Mouse (Mus musculus) heart, postnatal 0 days (tissue): ENCODE results near the gene Misp. TPM values are rescaled to one million over a fixed set of nuclear protein-coding genes. Genes with fewer than 3 reads are reported as not detected.

ENCODE experiments used
- ATAC-seq: fragments of 200-750 bp; cut with Nextera tagmentation; 2 replicates; pipeline ENCODE4 v1.8.0; 2017; ENCODE audit warnings: low read depth, moderate number of reproducible peaks, moderate library complexity; ENCODE audit not compliant: insufficient read depth
- DNase-seq: peaks from one replicate; pipeline ENCODE4 v3.0.0-alpha.2; 2016; ENCODE audit warnings: low spot score
- H3K27ac ChIP-seq: fragments of 300-500 bp; sonication (generic); 2 replicates; pipeline ENCODE4 v1.5.1; 2014; ENCODE audit warnings: low read depth, mild to moderate bottlenecking
- H3K27me3 ChIP-seq: fragments of 300-500 bp; sonication (generic); 2 replicates; pipeline ENCODE4 v1.6.1; 2014; ENCODE audit warnings: low read length, mixed read lengths; ENCODE audit not compliant: control insufficient read depth, insufficient read depth
- H3K36me3 ChIP-seq: fragments of 300-500 bp; sonication (generic); replicated peaks from 2 replicates; pipeline ENCODE4 v1.6.1; 2014; ENCODE audit warnings: low read length, mixed read lengths; ENCODE audit not compliant: control insufficient read depth, insufficient read depth
- H3K4me1 ChIP-seq: fragments of 300-500 bp; sonication (generic); 2 replicates; pipeline ENCODE4 v1.6.1; 2014; ENCODE audit warnings: antibody characterized with exemption; ENCODE audit not compliant: control insufficient read depth, insufficient read depth
- H3K4me2 ChIP-seq: fragments of 300-500 bp; sonication (generic); 2 replicates; pipeline ENCODE4 v1.6.1; 2014; ENCODE audit warnings: low read depth, mild to moderate bottlenecking, low read length, moderate library complexity
- H3K4me3 ChIP-seq: fragments of 300-500 bp; sonication (generic); 2 replicates; pipeline ENCODE4 v1.5.1; 2014; ENCODE audit warnings: low read depth, low read length
- H3K9ac ChIP-seq: fragments of 300-500 bp; sonication (generic); replicated peaks from 2 replicates; pipeline ENCODE4 v1.6.1; 2014; ENCODE audit warnings: low read depth, low read length, mixed read lengths
- H3K9me3 ChIP-seq: fragments of 300-500 bp; sonication (generic); replicated peaks from 2 replicates; pipeline ENCODE4 v1.6.1; 2016; ENCODE audit warnings: low read length; ENCODE audit not compliant: control insufficient read depth
- CTCF ChIP-seq: IDR thresholded peaks from 2 replicates; pipeline ENCODE4 v1.5.1; 2016; ENCODE audit warnings: antibody characterized with exemption, control low read depth, low read depth
- EP300 ChIP-seq: IDR thresholded peaks from 2 replicates; pipeline ENCODE4 v1.6.1; 2016; ENCODE audit warnings: antibody characterized with exemption, low read depth
- WGBS: fragments of 180-500 bp; shearing (Covaris S2); extraction: QIAGEN DNeasy Blood & Tissue Kit; methylation state at CpG from one replicate; pipeline ENCODE4 v1.1.7; 2014; 5-methylcytosine and 5-hydroxymethylcytosine counted together
- polyA plus RNA-seq: library from polyadenylated mRNA; unstranded; fragments of >200 nt; fragmentation: Nextera tagmentation; extraction: Ambion mirVana; gene quantifications from 2 replicates; pipeline ENCODE4 v1.2.1, GENCODE M21; 2015
- total RNA-seq: library from RNA; depleted of rRNA; stranded (reverse); fragments of >200 nt; gene quantifications from 2 replicates; pipeline ENCODE4 v1.2.3, GENCODE M21; 2014; ENCODE audit warnings: low replicate concordance

Gene Misp
- total and polyA plus RNA-seq, 2 experiments from 2014 or later: 0.08 TPM; not detected in 1

- Histone ChIP-seq H3K9me3 (no peaks in the 10 kb centered on the region), H3K27me3 (no peaks in the 10 kb centered on the region), H3K9ac (no peak overlapping the region), H3K36me3 (peaks cover 25% of the 10 kb centered on the region), H3K4me2 (no peak overlapping the region), H3K4me1 (no peaks in the 10 kb centered on the region), H3K27ac (no peak overlapping the region), H3K4me3 (no peak overlapping the region)
- no peak for ATAC-seq
- TF ChIP-seq CTCF (peak; percentile 42), EP300 (no peak)
- no peak for DNase-seq
- WGBS: 71% methylated on average over 2 of the region's 2 CpGs
Observed at GRCm38 (mm10) chr10:79817111-79817510, 3.7 kb upstream of the Misp start.

- no peak for TF ChIP-seq CTCF
- no peak for TF ChIP-seq EP300
- ATAC-seq: no peak
- WGBS: 64% methylated on average over 4 of the region's 4 CpGs
Observed at GRCm38 (mm10) chr10:79818225-79818624, 2.6 kb upstream of the Misp start.

GRCm38 (mm10) chr10:79819606-79820005, 1.2 kb upstream of the Misp start:
- Histone ChIP-seq H3K36me3 (peaks cover 25% of the 10 kb centered on the region), H3K4me2 (no peak overlapping the region), H3K9me3 (no peaks in the 10 kb centered on the region), H3K4me3 (no peak overlapping the region), H3K27me3 (no peaks in the 10 kb centered on the region), H3K4me1 (peaks cover 3% of the 10 kb centered on the region; the same call in 1 of the 2 replicates), H3K9ac (no peak overlapping the region), H3K27ac (no peak overlapping the region)
- DNase-seq: no peak
- ATAC-seq: no peak
- TF ChIP-seq EP300 (no peak), CTCF (no peak)
- 87% methylated on average over 17 of the region's 17 CpGs for WGBS

More at GRCm38 (mm10) chr10:79818225-79818624, 2.6 kb upstream of the Misp start:
- Histone ChIP-seq H3K9me3 (no peaks in the 10 kb centered on the region), H3K4me2 (no peak overlapping the region), H3K4me1 (no peaks in the 10 kb centered on the region), H3K36me3 (peaks cover 25% of the 10 kb centered on the region), H3K27ac (no peak overlapping the region), H3K9ac (no peak overlapping the region), H3K27me3 (no peaks in the 10 kb centered on the region), H3K4me3 (no peak overlapping the region)
- DNase-seq: no peak

DNA sequence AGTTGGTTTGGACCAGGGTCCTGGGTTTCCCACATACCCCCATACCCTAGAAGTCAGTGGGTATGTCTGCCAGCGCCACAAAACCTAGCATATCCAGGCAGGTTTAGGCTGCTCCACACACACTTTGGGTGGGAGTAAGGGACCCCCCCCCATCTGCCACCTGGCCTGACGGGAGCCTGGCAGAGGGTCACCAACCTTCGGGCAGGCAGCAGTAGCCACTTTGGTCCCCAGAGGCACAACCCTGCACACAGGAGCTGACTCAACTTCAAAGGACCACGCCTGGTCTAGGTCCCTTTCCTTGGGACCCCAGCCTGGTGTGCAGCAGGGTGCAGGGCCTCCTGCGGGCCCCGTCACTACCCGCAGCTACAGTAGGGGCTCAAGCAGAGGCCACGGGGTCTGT, 512 bp upstream of the Misp start:
- 74% methylated on average over 8 of the region's 8 CpGs for WGBS

GRCm38 (mm10) chr10:79821731-79822130, 942 bp downstream of the Misp start:
- H3K27ac ChIP-seq: no peak overlapping the region
- H3K9me3 ChIP-seq: no peaks in the 10 kb centered on the region
- no peak overlapping the region for H3K4me2 ChIP-seq
- no peak overlapping the region for H3K4me3 ChIP-seq
- H3K4me1 ChIP-seq: peaks cover 3% of the 10 kb centered on the region; the same call in 1 of the 2 replicates
- no peaks in the 10 kb centered on the region for H3K27me3 ChIP-seq
- no peak overlapping the region for H3K9ac ChIP-seq
- ATAC-seq (no peak), DNase-seq (no peak)
- TF ChIP-seq EP300: no peak
- no peak for TF ChIP-seq CTCF
- 91% methylated on average over 11 of the region's 12 CpGs for WGBS
- H3K36me3 ChIP-seq: peaks cover 11% of the 10 kb centered on the region

More for the DNA sequence above, 512 bp upstream of the Misp start:
- Histone ChIP-seq H3K27ac (no peak overlapping the region), H3K36me3 (peaks cover 24% of the 10 kb centered on the region), H3K9ac (no peak overlapping the region), H3K4me1 (peaks cover 3% of the 10 kb centered on the region; the same call in 1 of the 2 replicates), H3K4me2 (no peak overlapping the region), H3K4me3 (no peak overlapping the region), H3K27me3 (no peaks in the 10 kb centered on the region), H3K9me3 (no peaks in the 10 kb centered on the region)
- no peak for TF ChIP-seq EP300
- no peak for TF ChIP-seq CTCF
- ATAC-seq: no peak
- DNase-seq: no peak

DNA sequence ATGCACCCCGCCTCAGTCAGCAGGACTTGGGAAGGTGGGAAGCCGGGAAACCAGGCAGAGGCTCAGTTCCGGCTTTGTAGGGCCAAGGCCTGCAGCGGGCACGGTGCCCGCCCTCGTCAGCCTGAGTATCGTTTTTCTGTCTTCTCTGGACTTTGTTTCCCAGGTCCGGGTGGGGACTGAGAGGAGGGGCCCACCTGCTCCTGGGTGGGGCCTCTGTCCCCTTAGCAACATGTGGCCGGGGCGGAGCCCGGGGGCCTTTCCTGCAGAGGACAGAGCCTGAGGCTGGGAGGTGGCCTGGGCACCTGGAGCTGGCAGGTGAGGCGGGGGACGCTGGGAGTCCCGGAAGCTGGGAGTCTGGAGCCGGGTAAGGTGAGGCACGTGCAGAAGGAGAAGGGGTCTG, 1.6 kb downstream of the Misp start:
- Histone ChIP-seq H3K9ac (no peak overlapping the region), H3K4me3 (no peak overlapping the region), H3K36me3 (peaks cover 11% of the 10 kb centered on the region), H3K4me1 (peaks cover 3% of the 10 kb centered on the region; the same call in 1 of the 2 replicates), H3K27me3 (no peaks in the 10 kb centered on the region), H3K4me2 (no peak overlapping the region), H3K27ac (no peak overlapping the region; the same call in 1 of the 2 replicates), H3K9me3 (no peaks in the 10 kb centered on the region)
- DNase-seq (no peak), ATAC-seq (no peak)
- TF ChIP-seq EP300 (no peak), CTCF (no peak)
- WGBS: 60% methylated on average over 17 of the region's 17 CpGs
